Mouse (Mus musculus) midbrain, embryonic 13.5 days (tissue): Measurements from ENCODE around the gene Sox6. TPM values are rescaled to one million over a fixed set of nuclear protein-coding genes. Genes with fewer than 3 reads are reported as not detected.

Experiments used
- ATAC-seq: fragments of 200-750 bp; cut with Nextera tagmentation; 2 replicates; pipeline ENCODE4 v1.8.0; 2017; ENCODE audit warnings: mild to moderate bottlenecking, moderate TSS enrichment, moderate library complexity
- H3K27ac ChIP-seq: fragments of 300-500 bp; sonication (generic); 2 replicates; pipeline ENCODE4 v1.5.1; 2015; ENCODE audit warnings: inconsistent platforms, mild to moderate bottlenecking, moderate library complexity
- H3K27me3 ChIP-seq: fragments of 300-500 bp; sonication (generic); 2 replicates; pipeline ENCODE4 v1.6.1; 2015; ENCODE audit warnings: mild to moderate bottlenecking, inconsistent platforms
- H3K36me3 ChIP-seq: fragments of 300-500 bp; sonication (generic); 2 replicates; pipeline ENCODE4 v1.6.1; 2015; ENCODE audit warnings: mild to moderate bottlenecking, inconsistent platforms
- H3K4me1 ChIP-seq: fragments of 300-500 bp; sonication (generic); replicated peaks from 2 replicates; pipeline ENCODE4 v1.6.1; 2015; ENCODE audit warnings: inconsistent platforms
- H3K4me2 ChIP-seq: fragments of 300-500 bp; sonication (generic); replicated peaks from 2 replicates; pipeline ENCODE4 v1.6.1; 2015; ENCODE audit warnings: moderate library complexity, mild to moderate bottlenecking, inconsistent platforms
- H3K4me3 ChIP-seq: fragments of 300-500 bp; sonication (generic); replicated peaks from 2 replicates; pipeline ENCODE4 v1.5.1; 2015; ENCODE audit warnings: mild to moderate bottlenecking, inconsistent platforms
- H3K9ac ChIP-seq: fragments of 300-500 bp; sonication (generic); replicated peaks from 2 replicates; pipeline ENCODE4 v1.6.1; 2015; ENCODE audit warnings: mild to moderate bottlenecking, inconsistent platforms
- H3K9me3 ChIP-seq: fragments of 300-500 bp; sonication (generic); 2 replicates; pipeline ENCODE4 v1.6.1; 2016; ENCODE audit warnings: mild to moderate bottlenecking, inconsistent platforms
- WGBS: fragments of 180-500 bp; shearing (Covaris S2); methylation state at CpG from one replicate; pipeline ENCODE4 v1.1.7; 2015; 5-methylcytosine and 5-hydroxymethylcytosine counted together
- polyA plus RNA-seq: library from polyadenylated mRNA; unstranded; fragments of >200 nt; fragmentation: Nextera tagmentation; extraction: Ambion mirVana; gene quantifications from 2 replicates; pipeline ENCODE4 v1.2.1, GENCODE M21; 2015

The Sox6 gene
- polyA plus RNA-seq, 1 experiment from 2014 or later, result 57.2 TPM

- H3K4me2 ChIP-seq, result 0 out of 2 replicates have a peak overlapping the region, but pooled peaks have one; percentile 13
- no peak overlapping the region for H3K4me3 ChIP-seq
- WGBS, result 37% methylated on average over 8 of the region's 8 CpGs
- H3K36me3 ChIP-seq, result no peaks in the 10 kb centered on the region
- no peaks in the 10 kb centered on the region for H3K9me3 ChIP-seq
- no peak for ATAC-seq
- H3K27me3 ChIP-seq, result no peaks in the 10 kb centered on the region
- H3K4me1 ChIP-seq, result peaks cover 12% of the 10 kb centered on the region
- H3K9ac ChIP-seq, result no peak overlapping the region
- no peak overlapping the region for H3K27ac ChIP-seq
These were observed 524.9 kb downstream of the Sox6 start for GRCm38 (mm10) chr7:115513681-115514080.

DNA sequence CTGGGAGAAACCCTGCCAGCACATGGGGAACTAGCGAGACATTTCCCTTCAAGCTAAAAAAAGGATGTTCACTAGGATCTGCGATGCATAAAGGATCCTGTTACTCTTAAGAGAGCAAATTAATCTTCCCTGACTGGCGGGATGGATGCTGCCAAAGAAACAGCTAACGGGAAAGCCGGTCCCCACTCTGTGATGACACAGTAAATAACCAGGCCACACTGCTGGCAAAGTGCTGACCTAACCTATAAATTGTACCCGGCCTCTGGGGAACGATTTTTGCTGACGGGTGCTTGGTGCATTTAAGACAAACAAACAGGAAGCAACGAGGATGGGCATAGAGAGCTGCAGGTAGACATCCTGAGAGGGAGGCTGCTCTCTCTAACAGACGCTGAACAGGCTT, 526.8 kb downstream of the Sox6 start:
- Histone ChIP-seq H3K36me3 (no peaks in the 10 kb centered on the region), H3K9me3 (no peaks in the 10 kb centered on the region), H3K27ac (no peak overlapping the region), H3K9ac (no peak overlapping the region), H3K4me2 (no peak overlapping the region), H3K4me1 (peaks cover 12% of the 10 kb centered on the region), H3K4me3 (no peak overlapping the region), H3K27me3 (no peaks in the 10 kb centered on the region)
- 62% methylated on average over 10 of the region's 10 CpGs for WGBS
- ATAC-seq, result no peak

DNA sequence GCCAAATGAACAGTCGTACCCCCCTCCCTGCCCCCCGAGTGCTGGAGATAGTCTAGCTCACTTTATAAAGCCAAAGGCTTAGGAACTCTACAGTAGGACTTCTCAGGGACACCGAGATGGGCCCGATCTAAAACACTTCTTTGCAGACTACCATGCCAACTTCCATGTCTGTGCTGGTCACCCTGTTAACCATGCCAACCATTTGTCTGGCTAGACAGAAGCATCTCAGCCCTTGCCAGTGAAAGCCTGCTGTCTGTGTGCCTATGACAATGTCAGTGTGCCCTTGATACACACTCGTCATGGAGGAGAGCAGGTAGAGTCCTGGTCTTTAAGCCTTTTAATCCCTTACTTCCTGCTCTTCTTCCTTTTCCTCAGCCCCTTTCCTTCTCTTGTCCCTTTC, 527.5 kb downstream of the Sox6 start:
- Histone ChIP-seq H3K4me2 (no peak overlapping the region), H3K4me1 (peaks cover 12% of the 10 kb centered on the region), H3K9me3 (no peaks in the 10 kb centered on the region), H3K27me3 (no peaks in the 10 kb centered on the region), H3K27ac (no peak overlapping the region), H3K36me3 (no peaks in the 10 kb centered on the region), H3K9ac (no peak overlapping the region), H3K4me3 (no peak overlapping the region)
- no peak for ATAC-seq
- 86% methylated on average over 5 of the region's 5 CpGs for WGBS

GRCm38 (mm10) chr7:115510045-115510444, 528.6 kb downstream of the Sox6 start:
- WGBS, result 79% methylated on average over 5 of the region's 5 CpGs
- Histone ChIP-seq H3K27ac (no peak overlapping the region), H3K36me3 (no peaks in the 10 kb centered on the region), H3K4me2 (no peak overlapping the region), H3K27me3 (no peaks in the 10 kb centered on the region), H3K9ac (no peak overlapping the region), H3K4me3 (no peak overlapping the region), H3K9me3 (no peaks in the 10 kb centered on the region), H3K4me1 (peaks cover 12% of the 10 kb centered on the region)
- ATAC-seq, result no peak

DNA sequence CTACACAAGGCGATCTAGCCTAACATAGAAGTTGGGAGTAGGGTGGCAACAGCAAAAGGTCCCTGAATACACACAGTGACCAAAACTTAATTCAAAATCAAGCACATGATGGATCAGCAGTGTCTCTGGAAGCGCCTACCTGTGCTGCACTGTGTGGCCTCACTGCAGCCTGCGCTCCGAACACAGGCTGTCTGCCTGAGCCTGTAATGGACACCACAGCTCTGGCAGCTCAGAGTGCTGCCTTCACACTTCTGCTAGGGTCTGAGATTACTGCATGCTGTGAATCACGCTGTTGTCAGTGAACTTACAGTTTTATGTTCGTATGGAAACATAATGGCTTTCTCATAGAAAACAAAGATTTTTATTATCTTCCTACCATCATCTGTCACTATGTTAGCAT, 532.2 kb downstream of the Sox6 start:
- Histone ChIP-seq H3K4me3 (no peak overlapping the region), H3K36me3 (no peaks in the 10 kb centered on the region), H3K27ac (no peak overlapping the region), H3K4me2 (no peak overlapping the region), H3K9me3 (no peaks in the 10 kb centered on the region), H3K4me1 (peaks cover 11% of the 10 kb centered on the region), H3K9ac (no peak overlapping the region), H3K27me3 (no peaks in the 10 kb centered on the region)
- ATAC-seq, result no peak
- WGBS, result 87% methylated on average over 6 of the region's 6 CpGs

GRCm38 (mm10) chr7:115501497-115501896, 537.1 kb downstream of the Sox6 start:
- no peaks in the 10 kb centered on the region for H3K27me3 ChIP-seq
- no peak overlapping the region for H3K4me3 ChIP-seq
- H3K27ac ChIP-seq, result no peak overlapping the region
- no peak overlapping the region for H3K4me2 ChIP-seq
- H3K36me3 ChIP-seq, result no peaks in the 10 kb centered on the region
- ATAC-seq, result no peak
- H3K9ac ChIP-seq, result no peak overlapping the region
- H3K9me3 ChIP-seq, result no peaks in the 10 kb centered on the region
- H3K4me1 ChIP-seq, result peaks cover 11% of the 10 kb centered on the region
- 8% methylated on average over 3 of the region's 3 CpGs for WGBS

GRCm38 (mm10) chr7:115500825-115501224, 537.8 kb downstream of the Sox6 start:
- Histone ChIP-seq H3K36me3 (no peaks in the 10 kb centered on the region), H3K4me1 (peaks cover 11% of the 10 kb centered on the region), H3K9me3 (no peaks in the 10 kb centered on the region), H3K9ac (no peak overlapping the region), H3K27ac (no peak overlapping the region), H3K4me2 (no peak overlapping the region), H3K4me3 (no peak overlapping the region), H3K27me3 (no peaks in the 10 kb centered on the region)
- no peak for ATAC-seq

DNA sequence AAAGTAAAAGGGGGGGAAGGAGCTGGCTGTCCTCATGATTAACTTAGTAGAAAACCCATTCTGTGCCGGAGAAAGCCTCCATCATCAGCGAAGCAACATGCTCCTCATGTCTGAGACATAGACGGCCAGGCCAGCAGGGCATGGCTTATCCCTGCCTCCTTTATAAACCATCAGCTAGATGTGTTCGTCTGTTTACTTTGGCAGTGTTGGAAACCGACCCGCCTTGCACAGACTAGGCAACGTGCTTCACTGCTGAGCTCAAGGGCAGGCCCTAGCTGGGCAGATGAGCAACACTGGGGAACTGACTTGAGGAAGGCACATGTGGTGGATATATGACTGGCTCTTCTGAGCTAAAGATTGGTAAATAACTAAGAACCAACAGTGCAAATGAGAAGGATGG, 538.4 kb downstream of the Sox6 start:
- ATAC-seq, result no peak
- Histone ChIP-seq H3K4me2 (no peak overlapping the region), H3K27ac (no peak overlapping the region), H3K36me3 (no peaks in the 10 kb centered on the region), H3K9ac (no peak overlapping the region), H3K27me3 (no peaks in the 10 kb centered on the region), H3K9me3 (no peaks in the 10 kb centered on the region), H3K4me1 (peaks cover 11% of the 10 kb centered on the region), H3K4me3 (no peak overlapping the region)
- WGBS, result 62% methylated on average over 7 of the region's 7 CpGs

DNA sequence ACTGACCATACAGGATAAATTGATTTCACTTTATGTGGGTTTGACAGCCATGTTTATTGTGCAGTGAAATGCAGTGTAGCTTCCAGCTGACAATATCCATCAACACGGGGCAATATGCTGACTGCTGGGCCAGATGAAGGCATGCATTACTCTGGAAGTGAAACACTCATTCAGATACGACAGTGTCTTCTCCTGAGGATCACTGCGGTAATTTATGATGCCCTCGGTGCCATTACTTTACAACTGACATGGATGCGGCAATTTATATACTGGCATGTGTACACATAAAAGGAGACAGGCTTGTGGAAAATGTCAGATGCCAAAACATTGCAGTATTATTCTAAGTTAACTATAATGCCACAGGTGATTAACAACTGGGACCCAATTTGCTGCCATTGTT, 546.9 kb downstream of the Sox6 start:
- no peak for ATAC-seq
- H3K4me2 ChIP-seq, result no peak overlapping the region
- 89% methylated on average over 5 of the region's 5 CpGs for WGBS
- no peaks in the 10 kb centered on the region for H3K36me3 ChIP-seq
- no peaks in the 10 kb centered on the region for H3K4me1 ChIP-seq
- no peaks in the 10 kb centered on the region for H3K27me3 ChIP-seq
- no peak overlapping the region for H3K4me3 ChIP-seq
- H3K27ac ChIP-seq, result no peak overlapping the region
- no peak overlapping the region for H3K9ac ChIP-seq
- H3K9me3 ChIP-seq, result no peaks in the 10 kb centered on the region

- no peak for ATAC-seq
- H3K9ac ChIP-seq, result no peak overlapping the region
- 0 out of 2 replicates have a peak, but pooled peaks cover 3% of the 10 kb centered on the region for H3K36me3 ChIP-seq
- 59% methylated on average over 10 of the region's 10 CpGs for WGBS
- no peaks in the 10 kb centered on the region for H3K27me3 ChIP-seq
- no peak overlapping the region for H3K4me3 ChIP-seq
- no peak overlapping the region for H3K4me2 ChIP-seq
- no peaks in the 10 kb centered on the region for H3K9me3 ChIP-seq
- H3K4me1 ChIP-seq, result 0 out of 2 replicates have a peak, but pooled peaks cover 3% of the 10 kb centered on the region
- no peak overlapping the region for H3K27ac ChIP-seq
These were observed 549.0 kb downstream of the Sox6 start for GRCm38 (mm10) chr7:115489608-115490007.

DNA sequence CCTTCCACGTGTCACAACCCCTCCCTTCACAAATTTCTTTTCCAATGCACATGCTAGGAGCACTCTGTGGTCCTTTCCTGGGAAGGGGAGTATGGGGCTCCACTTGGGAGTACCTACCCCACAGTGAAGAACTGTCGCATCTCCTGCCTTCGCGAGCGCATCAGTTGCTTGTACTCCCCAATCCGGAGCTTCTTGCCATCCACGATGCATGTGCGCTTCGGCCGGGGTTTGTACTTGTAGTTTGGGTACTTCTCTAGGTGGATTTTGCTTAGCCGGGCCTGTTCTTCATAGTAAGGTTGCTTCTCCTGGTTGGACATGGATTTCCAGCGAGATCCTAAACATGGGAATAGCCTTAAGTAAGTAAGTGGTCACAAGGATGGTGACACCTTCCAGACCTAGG, 552.2 kb downstream of the Sox6 start:
- no peaks in the 10 kb centered on the region for H3K9me3 ChIP-seq
- WGBS, result 93% methylated on average over 12 of the region's 12 CpGs
- no peak overlapping the region for H3K27ac ChIP-seq
- H3K4me2 ChIP-seq, result no peak overlapping the region
- no peak overlapping the region for H3K4me3 ChIP-seq
- no peak for ATAC-seq
- 0 out of 2 replicates have a peak, but pooled peaks cover 3% of the 10 kb centered on the region for H3K4me1 ChIP-seq
- H3K27me3 ChIP-seq, result no peaks in the 10 kb centered on the region
- no peak overlapping the region for H3K9ac ChIP-seq
- 0 out of 2 replicates have a peak, but pooled peaks cover 3% of the 10 kb centered on the region for H3K36me3 ChIP-seq

DNA sequence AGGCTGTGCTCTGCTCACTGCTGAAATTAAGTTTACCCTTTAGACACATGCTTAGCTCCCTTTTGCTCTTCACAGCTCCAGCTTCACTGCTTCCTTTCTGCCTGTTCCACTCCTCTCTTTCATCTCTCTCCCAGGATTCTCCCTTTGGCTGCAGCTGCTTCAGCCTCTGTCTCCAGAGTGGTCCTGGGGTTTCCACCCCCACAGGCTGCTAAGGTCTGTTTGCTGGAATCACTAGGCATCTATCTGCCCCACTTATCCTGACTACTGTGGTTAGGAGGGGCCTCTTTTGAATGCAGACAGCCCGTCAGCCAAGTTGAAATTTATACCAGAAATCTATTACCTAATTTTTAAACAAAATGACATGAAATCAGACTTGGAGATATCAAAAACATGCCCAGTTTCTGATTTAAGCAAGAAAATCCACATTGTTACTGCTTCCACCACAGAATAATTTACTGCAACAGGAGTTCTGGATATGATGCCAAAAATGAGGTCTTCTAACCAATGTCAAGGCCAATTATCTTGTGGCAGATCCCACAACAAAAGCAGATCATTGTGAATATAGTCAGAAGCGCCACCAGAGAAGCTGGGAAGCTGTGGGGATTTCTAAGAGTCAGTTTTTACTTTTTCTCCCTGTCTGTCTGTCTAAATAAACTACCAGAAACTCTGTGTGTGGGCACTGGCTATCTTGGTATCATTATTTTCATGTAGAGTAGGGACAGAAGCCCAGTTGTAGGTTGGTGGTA, 552.8 kb downstream of the Sox6 start:
- 76% methylated on average over 2 of the region's 2 CpGs for WGBS
- Histone ChIP-seq H3K4me2 (no peak overlapping the region), H3K36me3 (0 out of 2 replicates have a peak, but pooled peaks cover 3% of the 10 kb centered on the region), H3K4me3 (no peak overlapping the region), H3K27ac (no peak overlapping the region), H3K9me3 (no peaks in the 10 kb centered on the region), H3K9ac (no peak overlapping the region), H3K27me3 (no peaks in the 10 kb centered on the region), H3K4me1 (0 out of 2 replicates have a peak, but pooled peaks cover 3% of the 10 kb centered on the region)
- ATAC-seq, result no peak

- Histone ChIP-seq H3K9me3 (no peaks in the 10 kb centered on the region), H3K27ac (no peak overlapping the region), H3K4me3 (no peak overlapping the region), H3K4me1 (no peaks in the 10 kb centered on the region), H3K9ac (no peak overlapping the region), H3K27me3 (no peaks in the 10 kb centered on the region), H3K36me3 (no peaks in the 10 kb centered on the region), H3K4me2 (no peak overlapping the region)
- WGBS, result 69% methylated on average over 2 of the region's 2 CpGs
- no peak for ATAC-seq
These were observed 560.8 kb downstream of the Sox6 start for GRCm38 (mm10) chr7:115477763-115478162.
